Mouse (Mus musculus): ENCODE results near the gene Fto. TPM values are rescaled to one million over a fixed set of nuclear protein-coding genes. Genes with fewer than 3 reads are reported as not detected.

Fto gene
- polyA plus RNA-seq, 1 experiment from 2014 or later: 176 TPM

GRCm38 (mm10) chr8:91557041-91557587 is 243.8 kb downstream of the Fto start:
- no peak overlapping the region for H3K9ac ChIP-seq
- H3K27ac ChIP-seq: no peak overlapping the region
- no peak overlapping the region for H3K4me3 ChIP-seq
- H3K4me1 ChIP-seq: peaks cover 19% of the 10 kb centered on the region
- no peaks in the 10 kb centered on the region for H3K9me3 ChIP-seq
- 66% methylated on average over 5 of the region's 5 CpGs for WGBS
- no peaks in the 10 kb centered on the region for H3K27me3 ChIP-seq (replicated peaks)
- H3K4me2 ChIP-seq: no peak overlapping the region
- ATAC-seq (replicated peaks): no peak
- no peaks in the 10 kb centered on the region for H3K36me3 ChIP-seq (replicated peaks)

- Histone ChIP-seq H3K9me3 (no peaks in the 10 kb centered on the region), H3K9ac (no peak overlapping the region), H3K27me3 (replicated peaks) (no peaks in the 10 kb centered on the region), H3K27ac (no peak overlapping the region), H3K36me3 (replicated peaks) (no peaks in the 10 kb centered on the region), H3K4me2 (no peak overlapping the region), H3K4me3 (no peak overlapping the region), H3K4me1 (peaks cover 7% of the 10 kb centered on the region; the same call in 1 of the 2 replicates)
- WGBS: 76% methylated on average over 6 of the region's 6 CpGs
- no peak for ATAC-seq (replicated peaks)
These were observed 245.1 kb downstream of the Fto start for GRCm38 (mm10) chr8:91558408-91558807.

GRCm38 (mm10) chr8:91560017-91560591 is 246.8 kb downstream of the Fto start:
- no peak for ATAC-seq (replicated peaks)
- H3K4me3 ChIP-seq: no peak overlapping the region
- H3K4me1 ChIP-seq: no peaks in the 10 kb centered on the region
- no peaks in the 10 kb centered on the region for H3K9me3 ChIP-seq
- no peaks in the 10 kb centered on the region for H3K27me3 ChIP-seq (replicated peaks)
- no peak overlapping the region for H3K4me2 ChIP-seq
- H3K9ac ChIP-seq: no peak overlapping the region
- H3K36me3 ChIP-seq (replicated peaks): no peaks in the 10 kb centered on the region
- no peak overlapping the region for H3K27ac ChIP-seq
- 67% methylated on average over 6 of the region's 6 CpGs for WGBS

- Histone ChIP-seq H3K27ac (no peak overlapping the region), H3K4me1 (peaks cover 9% of the 10 kb centered on the region), H3K4me3 (no peak overlapping the region), H3K27me3 (replicated peaks) (0 out of 2 replicates have a peak, but pooled peaks cover 2% of the 10 kb centered on the region), H3K4me2 (no peak overlapping the region), H3K36me3 (replicated peaks) (no peaks in the 10 kb centered on the region), H3K9ac (no peak overlapping the region), H3K9me3 (no peaks in the 10 kb centered on the region)
- no peak for ATAC-seq (replicated peaks)
- WGBS: 93% methylated on average over 4 of the region's 4 CpGs
These were observed 247.9 kb downstream of the Fto start for GRCm38 (mm10) chr8:91561241-91561640.

- H3K4me3 ChIP-seq: no peak overlapping the region
- no peak overlapping the region for H3K9ac ChIP-seq
- WGBS: 58% methylated on average over 7 of the region's 7 CpGs
- no peak overlapping the region for H3K4me2 ChIP-seq
- no peak overlapping the region for H3K27ac ChIP-seq
- H3K4me1 ChIP-seq: peaks cover 17% of the 10 kb centered on the region
- 0 out of 2 replicates have a peak, but pooled peaks cover 2% of the 10 kb centered on the region for H3K27me3 ChIP-seq (replicated peaks)
- ATAC-seq (replicated peaks): no peak
- H3K9me3 ChIP-seq: no peaks in the 10 kb centered on the region
- H3K36me3 ChIP-seq (replicated peaks): no peaks in the 10 kb centered on the region
These were observed 249.3 kb downstream of the Fto start for GRCm38 (mm10) chr8:91562600-91562999.

- Histone ChIP-seq H3K27ac (no peak overlapping the region), H3K4me2 (no peak overlapping the region), H3K9me3 (no peaks in the 10 kb centered on the region), H3K4me1 (peaks cover 17% of the 10 kb centered on the region), H3K4me3 (no peak overlapping the region), H3K27me3 (replicated peaks) (0 out of 2 replicates have a peak, but pooled peaks cover 2% of the 10 kb centered on the region), H3K9ac (no peak overlapping the region), H3K36me3 (replicated peaks) (no peaks in the 10 kb centered on the region)
- ATAC-seq (replicated peaks): no peak
- WGBS: 88% methylated on average over 3 of the region's 3 CpGs
These were observed 250.0 kb downstream of the Fto start for GRCm38 (mm10) chr8:91563326-91563725.

- no peaks in the 10 kb centered on the region for H3K9me3 ChIP-seq
- H3K9ac ChIP-seq: no peak overlapping the region
- no peaks in the 10 kb centered on the region for H3K36me3 ChIP-seq (replicated peaks)
- no peak for ATAC-seq (replicated peaks)
- 21% methylated on average over 12 of the region's 12 CpGs for WGBS
- peaks cover 31% of the 10 kb centered on the region for H3K4me1 ChIP-seq
- H3K4me2 ChIP-seq: no peak overlapping the region
- H3K27me3 ChIP-seq (replicated peaks): 0 out of 2 replicates have a peak, but pooled peaks cover 2% of the 10 kb centered on the region
- H3K27ac ChIP-seq: 0 out of 2 replicates have a peak overlapping the region, but pooled peaks have one; percentile 1
- no peak overlapping the region for H3K4me3 ChIP-seq
These were observed 252.7 kb downstream of the Fto start for GRCm38 (mm10) chr8:91565869-91566502.

GRCm38 (mm10) chr8:91566503-91566869 is 253.2 kb downstream of the Fto start:
- Histone ChIP-seq H3K4me1 (peaks cover 31% of the 10 kb centered on the region), H3K4me3 (no peak overlapping the region), H3K27ac (no peak overlapping the region), H3K4me2 (no peak overlapping the region), H3K36me3 (replicated peaks) (no peaks in the 10 kb centered on the region), H3K9me3 (no peaks in the 10 kb centered on the region), H3K27me3 (replicated peaks) (0 out of 2 replicates have a peak, but pooled peaks cover 2% of the 10 kb centered on the region), H3K9ac (no peak overlapping the region)
- 15% methylated on average over 2 of the region's 2 CpGs for WGBS
- ATAC-seq (replicated peaks): no peak

GRCm38 (mm10) chr8:91569874-91570273 is 256.5 kb downstream of the Fto start:
- 0 out of 2 replicates have a peak, but pooled peaks cover 2% of the 10 kb centered on the region for H3K27me3 ChIP-seq (replicated peaks)
- no peaks in the 10 kb centered on the region for H3K36me3 ChIP-seq (replicated peaks)
- H3K9ac ChIP-seq: no peak overlapping the region
- H3K4me2 ChIP-seq: no peak overlapping the region
- H3K9me3 ChIP-seq: no peaks in the 10 kb centered on the region
- no peak for ATAC-seq (replicated peaks)
- H3K27ac ChIP-seq: no peak overlapping the region
- 20% methylated on average over 11 of the region's 11 CpGs for WGBS
- peaks cover 31% of the 10 kb centered on the region for H3K4me1 ChIP-seq
- no peak overlapping the region for H3K4me3 ChIP-seq

GRCm38 (mm10) chr8:91570809-91571208 is 257.5 kb downstream of the Fto start:
- no peaks in the 10 kb centered on the region for H3K27me3 ChIP-seq (replicated peaks)
- WGBS: 80% methylated on average over 7 of the region's 7 CpGs
- no peaks in the 10 kb centered on the region for H3K36me3 ChIP-seq (replicated peaks)
- no peak for ATAC-seq (replicated peaks)
- H3K4me3 ChIP-seq: no peak overlapping the region
- no peak overlapping the region for H3K9ac ChIP-seq
- no peaks in the 10 kb centered on the region for H3K9me3 ChIP-seq
- no peak overlapping the region for H3K27ac ChIP-seq
- H3K4me1 ChIP-seq: peaks cover 32% of the 10 kb centered on the region
- H3K4me2 ChIP-seq: no peak overlapping the region

- Histone ChIP-seq H3K4me2 (no peak overlapping the region), H3K9ac (no peak overlapping the region), H3K27me3 (replicated peaks) (0 out of 2 replicates have a peak, but pooled peaks cover 3% of the 10 kb centered on the region), H3K4me3 (no peak overlapping the region), H3K36me3 (replicated peaks) (no peaks in the 10 kb centered on the region), H3K9me3 (no peaks in the 10 kb centered on the region), H3K27ac (no peak overlapping the region), H3K4me1 (peaks cover 33% of the 10 kb centered on the region)
- ATAC-seq (replicated peaks): no peak
- whole genome bisulfite sequencing: 53% methylated on average over 4 of the region's 4 CpGs
These were observed 258.7 kb downstream of the Fto start for GRCm38 (mm10) chr8:91571978-91572377.

GRCm38 (mm10) chr8:91572630-91573029 is 259.3 kb downstream of the Fto start:
- peaks cover 33% of the 10 kb centered on the region for H3K4me1 ChIP-seq
- WGBS: 22% methylated on average over 4 of the region's 4 CpGs

More at GRCm38 (mm10) chr8:91572630-91573029, 259.3 kb downstream of the Fto start:
- Histone ChIP-seq H3K27me3 (replicated peaks) (0 out of 2 replicates have a peak, but pooled peaks cover 3% of the 10 kb centered on the region), H3K4me2 (no peak overlapping the region), H3K9me3 (no peaks in the 10 kb centered on the region), H3K4me3 (no peak overlapping the region), H3K27ac (no peak overlapping the region), H3K9ac (no peak overlapping the region), H3K36me3 (replicated peaks) (no peaks in the 10 kb centered on the region)
- ATAC-seq (replicated peaks): no peak

All from midbrain, embryonic 15.5 days (tissue).